Mouse (Mus musculus): ENCODE measurements around the gene Lrig1.

Lrig1 gene

DNA sequence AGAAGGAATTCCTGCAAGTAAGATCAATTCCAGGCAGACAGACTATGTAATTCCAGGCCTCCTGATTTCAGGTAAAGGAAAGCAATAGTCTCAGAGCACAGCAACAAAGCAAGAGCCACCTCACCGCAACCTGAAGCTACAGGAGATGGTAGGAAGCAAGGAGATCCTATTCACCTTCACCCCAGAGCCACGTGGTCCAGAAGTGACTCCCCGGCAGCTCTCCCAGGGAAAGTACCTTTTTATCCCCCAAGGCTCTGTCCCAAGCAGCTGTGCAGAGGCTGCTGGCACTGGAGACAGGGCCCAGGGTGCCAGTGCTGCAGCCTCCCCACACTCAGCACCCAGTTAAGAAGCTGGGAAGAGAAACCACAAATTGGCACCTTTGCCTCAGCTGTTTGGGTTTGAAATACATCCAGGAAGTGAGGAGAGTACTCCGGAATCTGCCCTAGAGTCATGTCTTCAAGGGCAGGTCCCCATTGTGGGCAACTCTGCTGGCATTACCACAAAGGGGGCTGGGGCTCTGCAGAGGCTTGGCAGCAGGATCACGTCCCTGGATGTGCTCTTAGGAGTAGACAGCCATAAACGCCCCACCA, 53.6 kb downstream of the Lrig1 start:
- no peak for DNase-seq

DNA sequence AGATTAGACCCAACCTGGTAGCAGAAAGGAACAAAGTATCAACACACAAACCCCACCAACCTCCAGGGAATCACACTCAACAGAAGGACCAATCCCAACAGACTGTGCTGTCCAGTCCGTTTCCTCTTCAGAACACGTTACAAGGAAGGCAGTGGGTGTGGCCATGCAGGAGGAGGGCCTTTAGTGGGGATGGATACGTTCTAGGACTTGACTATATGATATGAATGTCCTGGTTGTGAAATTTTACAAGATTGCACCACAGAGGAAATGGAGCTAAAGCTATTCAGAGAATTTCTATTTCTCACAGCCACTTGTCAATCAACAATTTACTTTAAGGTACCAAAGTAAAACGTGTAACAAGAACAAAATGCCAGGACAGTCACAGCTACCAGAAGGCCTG, 54.2 kb downstream of the Lrig1 start:
- DNase-seq, result no peak

DNA sequence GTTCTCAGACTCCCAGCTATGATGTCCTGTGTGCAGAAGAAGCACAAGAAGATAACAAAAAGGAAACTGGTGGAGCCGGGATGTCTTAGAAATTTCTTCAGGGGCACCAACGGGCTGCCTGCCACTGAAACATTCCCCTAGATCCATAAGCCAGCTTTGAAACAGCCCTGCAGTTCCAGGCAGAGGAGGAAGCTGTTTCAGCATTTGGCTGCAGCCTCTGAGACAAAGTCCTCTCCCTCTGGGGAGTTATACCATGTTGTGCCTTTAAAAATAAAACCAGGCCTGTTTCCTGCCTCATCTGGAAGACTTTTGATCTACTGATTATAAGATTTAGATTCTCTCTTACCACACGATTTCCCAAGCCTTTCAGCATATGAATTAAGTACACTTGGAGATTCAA, 55.3 kb downstream of the Lrig1 start:
- no peak for DNase-seq

DNA sequence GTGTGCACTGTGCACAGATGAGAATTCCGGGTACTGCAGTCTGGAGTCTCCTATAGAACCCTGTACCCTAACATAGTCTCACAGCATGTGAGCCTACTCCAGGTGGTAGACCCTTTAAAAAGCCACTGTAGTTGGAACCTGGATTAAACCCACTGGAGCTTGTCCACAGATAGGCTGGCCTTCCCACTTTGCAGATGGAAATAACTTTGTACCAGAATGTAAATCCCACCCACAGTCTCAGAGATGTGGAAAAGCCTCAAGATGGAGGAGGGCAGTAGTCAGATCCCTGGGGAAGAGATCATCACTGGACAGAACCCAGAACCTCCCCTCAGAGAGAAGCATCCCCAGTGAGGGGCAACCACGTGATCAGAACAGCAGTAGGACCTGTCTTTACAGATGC, 56.0 kb downstream of the Lrig1 start:
- no peak for DNase-seq

DNA sequence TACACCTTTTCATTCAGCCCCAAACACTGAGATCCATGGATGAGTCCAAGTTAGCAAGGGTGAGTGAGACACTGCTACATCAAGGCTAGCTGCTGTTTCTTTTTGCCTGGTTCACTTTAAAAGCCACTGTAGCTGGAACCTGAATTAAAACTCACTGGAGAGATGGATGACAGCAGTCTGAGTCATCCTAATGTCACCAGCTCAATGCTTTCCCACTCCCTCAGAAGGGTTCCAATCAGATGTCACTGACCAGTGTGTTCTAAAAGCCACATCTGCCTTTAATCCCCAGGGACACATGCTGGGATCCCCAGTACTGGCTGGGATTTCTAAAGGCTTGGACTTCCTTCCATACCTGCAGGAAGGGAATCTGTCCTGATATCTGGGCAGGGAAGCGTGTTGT, 57.9 kb downstream of the Lrig1 start:
- DNase-seq, result no peak

DNA sequence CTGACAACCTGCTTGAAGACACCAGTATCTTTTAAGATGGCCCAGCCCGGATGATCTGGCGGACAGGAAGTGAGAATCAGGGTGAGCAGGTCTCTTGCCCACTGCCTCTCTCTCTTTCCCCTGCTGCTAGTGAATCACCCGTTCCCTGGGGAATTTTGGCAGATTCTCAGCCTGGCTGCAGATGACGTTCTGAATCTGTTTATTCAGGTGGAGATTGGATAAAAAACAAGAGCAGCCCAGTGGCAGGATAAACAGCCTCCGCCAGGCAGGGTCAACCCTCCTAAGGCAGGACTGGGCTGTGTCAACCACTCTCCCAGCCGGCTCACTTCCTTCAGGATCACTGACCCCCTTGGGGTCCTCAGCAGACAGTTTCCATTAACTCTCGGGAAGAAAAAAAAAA, 59.7 kb downstream of the Lrig1 start:
- DNase-seq, result peak in 1 of 2 experiments; percentile 24

DNA sequence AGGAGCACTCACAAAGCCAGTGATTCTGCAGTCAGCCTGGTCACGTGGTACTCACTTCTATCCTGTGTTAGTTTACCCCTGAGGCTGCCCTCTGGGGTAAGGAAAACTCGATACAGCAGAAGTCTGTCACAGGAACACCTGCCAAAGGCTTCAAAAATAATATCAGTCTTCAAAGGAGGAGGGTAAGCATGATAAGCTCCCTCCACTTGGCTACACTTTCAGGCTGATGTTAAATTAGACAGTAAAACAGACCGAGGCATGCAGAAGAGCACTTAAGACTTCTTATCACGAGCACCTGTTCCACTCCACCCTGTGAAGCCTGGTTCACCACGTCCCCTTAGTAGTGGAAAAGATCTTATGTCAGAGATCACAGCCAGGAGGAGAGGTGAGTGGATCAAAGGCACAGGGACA, 62.9 kb downstream of the Lrig1 start:
- peak; percentile 36 to 63 for DNase-seq

DNA sequence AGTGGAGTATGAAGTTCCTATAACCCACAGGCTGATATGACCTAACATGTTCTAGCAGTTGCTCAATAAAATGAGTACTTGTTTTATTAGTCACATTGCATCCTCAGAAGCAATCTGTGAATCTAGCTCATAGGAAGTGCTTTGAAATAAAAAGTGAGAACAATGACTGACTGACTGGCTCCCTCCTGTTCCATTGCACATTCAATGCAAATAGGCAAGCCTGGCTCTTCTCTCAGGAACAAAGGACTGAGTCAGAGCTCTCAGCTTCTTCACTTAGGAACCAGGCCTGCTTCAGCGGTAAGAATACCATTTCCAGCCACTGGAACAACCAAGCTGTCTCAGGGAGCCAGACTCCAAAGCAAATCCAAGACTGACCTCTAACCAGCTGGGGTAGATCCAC, 64.6 kb downstream of the Lrig1 start:
- DNase-seq, result no peak

DNA sequence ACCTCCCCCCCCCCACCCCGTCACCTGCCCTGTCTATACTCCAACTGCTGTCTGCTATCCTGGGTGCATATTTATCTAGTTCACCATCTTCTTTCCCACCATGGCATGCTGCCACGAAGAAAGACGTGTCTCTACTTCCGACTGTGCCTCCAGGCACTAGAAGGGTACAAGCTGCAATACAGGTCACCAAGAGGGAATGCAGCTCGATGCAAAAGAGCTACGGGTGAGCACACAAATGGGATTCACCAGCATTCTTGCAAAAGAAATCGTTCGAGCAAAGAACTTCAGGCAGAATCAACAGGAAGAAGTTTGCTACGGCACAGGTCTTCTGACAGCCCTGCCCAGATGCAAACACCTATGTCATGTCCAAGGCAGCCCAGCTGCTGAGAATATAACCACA, 65.2 kb downstream of the Lrig1 start:
- DNase-seq, result no peak

DNA sequence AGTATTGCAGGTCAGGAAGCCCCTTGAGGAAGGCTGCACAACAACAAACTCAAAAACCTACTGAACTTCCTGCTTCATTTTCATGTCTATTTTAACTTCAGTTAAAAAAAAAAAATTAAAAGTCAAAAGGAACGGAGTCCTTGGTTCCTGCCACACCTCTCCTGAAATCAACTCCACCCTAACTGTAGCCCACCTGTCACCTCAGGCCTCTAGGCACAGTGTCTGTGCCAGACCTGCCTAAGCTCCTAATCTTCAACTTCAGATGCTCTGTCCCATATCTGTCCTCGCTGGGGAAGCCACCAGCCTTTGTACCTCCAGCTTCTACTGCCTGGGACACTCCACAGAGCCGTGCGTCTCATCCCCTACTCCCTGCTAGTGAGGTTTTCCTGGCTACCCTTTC, 65.7 kb downstream of the Lrig1 start:
- DNase-seq, result no peak

DNA sequence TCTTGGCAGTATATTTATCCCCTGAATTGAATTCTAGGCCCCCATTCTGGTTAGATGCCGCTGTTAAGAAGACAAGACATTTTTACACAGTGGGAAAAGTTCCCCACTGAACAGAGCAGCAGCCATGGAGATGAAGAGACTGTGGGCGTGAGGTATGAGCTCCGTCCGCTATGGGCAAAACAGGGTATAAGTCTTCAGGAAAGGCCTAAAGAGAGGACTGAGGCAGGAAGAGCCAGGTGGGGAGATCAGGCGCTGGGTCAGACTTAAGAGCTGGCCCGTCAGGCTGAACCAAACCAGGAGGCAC, 68.2 kb downstream of the Lrig1 start:
- DNase-seq, result no peak

DNA sequence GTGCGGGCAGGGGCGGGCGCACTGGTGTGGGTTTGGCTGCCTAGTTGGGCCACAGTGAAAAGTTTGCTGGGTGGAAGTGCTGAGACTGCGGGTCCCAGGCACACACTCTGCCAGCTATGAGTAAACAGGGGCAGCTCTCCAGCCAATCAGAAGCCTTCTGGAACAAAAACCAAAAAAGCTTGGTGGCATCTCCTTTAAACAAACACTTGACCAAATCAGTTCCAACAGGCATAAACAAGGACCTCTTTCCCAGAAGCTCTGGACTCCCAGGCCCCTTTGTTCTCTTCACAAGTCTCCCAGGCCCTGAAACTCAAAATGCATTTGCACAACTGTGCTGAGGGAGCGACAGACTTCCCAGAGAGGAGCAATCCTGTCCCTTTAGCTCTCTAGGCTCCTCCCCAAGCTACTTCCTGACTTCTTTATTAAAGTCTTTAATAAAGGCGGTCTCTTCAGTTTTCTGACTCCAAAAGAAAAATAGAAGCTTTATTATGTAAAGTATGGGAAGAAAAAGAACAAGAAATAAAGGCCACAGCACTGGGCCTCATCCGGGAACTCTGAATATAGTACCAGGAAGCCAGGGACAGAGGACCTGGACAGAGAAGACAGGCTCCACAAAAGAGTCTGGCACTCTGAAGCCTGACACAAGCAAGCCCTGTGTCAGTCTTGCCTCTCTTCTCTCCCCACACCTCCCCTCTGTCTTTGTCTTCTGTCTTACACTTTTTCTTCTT, 68.7 kb downstream of the Lrig1 start:
- peak; percentile 14 to 18 for DNase-seq

DNA sequence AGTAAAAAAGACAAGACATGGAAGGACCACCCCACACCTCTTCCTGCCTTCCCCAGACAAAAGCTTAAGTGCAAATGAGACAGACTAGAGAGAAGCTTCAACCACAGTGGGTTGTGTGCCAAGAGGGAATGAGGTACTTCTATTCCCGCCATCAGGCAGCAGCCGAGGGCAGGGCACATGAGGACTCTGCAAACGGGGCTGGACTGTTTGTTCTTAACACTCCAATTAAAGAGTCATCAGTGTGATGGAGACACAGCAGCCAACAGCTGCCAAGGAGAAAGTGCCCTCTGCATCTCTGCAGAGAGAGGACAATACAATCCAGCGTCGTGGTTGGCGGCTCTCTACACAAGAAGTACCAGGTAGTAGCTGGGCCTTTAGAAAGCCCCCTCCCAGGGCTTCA, 71.2 kb downstream of the Lrig1 start:
- DNase-seq, result peak; percentile 59 to 67

DNA sequence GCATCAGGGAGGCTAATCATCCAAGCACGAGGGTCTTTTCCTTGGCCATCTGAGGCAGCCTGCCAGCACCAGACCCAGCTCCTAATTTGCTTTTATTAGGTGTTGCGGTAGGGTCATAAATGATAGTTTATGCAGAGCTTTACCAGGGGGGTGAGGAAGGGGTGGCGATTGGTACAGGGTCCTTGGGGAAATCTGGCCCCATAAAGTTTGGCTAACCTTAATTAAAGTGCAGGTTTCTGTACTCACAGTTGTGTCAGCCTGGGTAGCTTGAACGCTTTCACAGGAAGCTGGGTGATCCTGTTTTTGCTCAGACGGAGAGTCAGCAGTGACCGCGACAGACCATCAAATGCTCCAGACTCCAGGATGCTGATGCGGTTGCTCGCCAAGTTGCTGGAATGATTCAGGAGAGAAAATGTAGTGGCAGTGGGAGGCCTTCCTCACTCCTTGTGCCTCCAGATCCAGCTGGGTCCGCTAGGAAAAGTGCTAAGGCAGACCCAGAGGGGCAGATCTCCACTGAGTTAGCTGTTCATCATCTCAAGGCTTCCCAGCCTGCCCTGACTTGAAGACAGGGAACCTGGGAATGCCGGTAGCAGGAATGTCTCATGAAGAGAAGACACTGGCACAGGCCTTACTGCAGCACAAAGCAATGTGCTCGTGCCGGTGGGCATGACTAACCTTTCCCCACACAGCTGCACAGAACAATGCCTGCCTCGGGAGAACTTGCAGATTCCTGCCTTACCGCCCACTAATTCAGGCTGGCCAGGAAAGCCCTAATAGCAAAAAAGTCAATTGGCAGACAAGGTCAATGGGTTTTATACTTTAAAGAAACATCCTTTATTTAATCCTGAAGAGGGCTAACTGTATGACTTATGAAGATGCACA, 72.0 kb downstream of the Lrig1 start:
- no peak for DNase-seq

DNA sequence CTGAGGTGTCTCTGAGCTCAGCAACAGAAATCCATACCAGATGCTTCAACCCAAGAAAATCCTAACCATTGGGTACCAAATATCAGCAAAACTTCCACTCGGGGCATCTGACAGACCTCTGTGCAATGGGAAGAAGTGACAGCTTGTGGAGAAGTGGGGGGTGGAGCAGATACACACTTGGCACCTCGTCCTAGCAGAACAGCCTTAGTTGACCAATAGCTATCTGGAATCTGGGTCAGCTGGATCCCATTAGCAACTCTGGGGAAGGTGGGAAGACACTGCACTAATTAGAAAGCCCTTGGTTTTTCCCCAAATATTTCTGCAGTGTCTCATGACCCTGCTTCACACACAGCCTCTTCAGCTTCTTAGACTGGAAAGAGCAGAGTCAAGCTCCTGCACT, 73.2 kb downstream of the Lrig1 start:
- no peak for DNase-seq

DNA sequence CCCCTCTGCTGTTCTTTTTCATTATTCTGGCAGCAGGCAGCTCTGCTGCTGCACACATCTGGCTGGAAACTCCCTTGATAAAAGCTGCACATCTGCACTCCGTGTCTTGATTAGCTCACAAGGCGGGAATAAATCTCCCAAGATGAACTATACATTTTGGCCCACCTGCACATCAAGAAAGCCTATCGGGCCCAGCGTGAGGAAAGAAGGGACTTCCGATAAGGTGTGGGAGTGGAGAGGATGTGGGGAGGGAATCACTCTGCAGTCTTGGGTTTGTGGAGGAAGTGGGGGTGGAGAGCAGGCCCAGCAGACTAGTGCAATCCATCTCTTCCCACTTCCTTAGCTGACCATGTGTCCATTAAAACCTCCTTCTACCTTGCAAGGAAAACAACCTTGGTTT, 74.1 kb downstream of the Lrig1 start:
- no peak for DNase-seq

DNA sequence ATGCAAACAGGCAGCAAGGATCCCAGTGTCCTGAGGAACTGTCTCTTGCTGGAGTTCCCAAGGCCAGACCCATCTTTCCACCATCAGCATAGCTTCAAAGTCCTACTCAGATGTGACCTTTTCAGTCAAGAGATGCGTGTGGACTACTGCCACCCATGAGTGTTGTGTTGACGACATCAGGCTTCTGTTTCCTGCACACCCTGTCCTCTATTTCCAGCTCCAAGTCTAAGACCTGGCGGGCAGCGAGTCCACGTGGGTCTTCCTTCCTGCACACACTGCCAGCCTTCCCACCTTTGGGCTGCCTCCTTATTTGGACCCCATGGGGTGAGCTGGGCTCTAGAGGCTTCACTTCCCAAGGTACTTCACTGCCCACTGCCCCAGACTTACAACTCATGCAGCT, 75.4 kb downstream of the Lrig1 start:
- DNase-seq, result no peak

DNA sequence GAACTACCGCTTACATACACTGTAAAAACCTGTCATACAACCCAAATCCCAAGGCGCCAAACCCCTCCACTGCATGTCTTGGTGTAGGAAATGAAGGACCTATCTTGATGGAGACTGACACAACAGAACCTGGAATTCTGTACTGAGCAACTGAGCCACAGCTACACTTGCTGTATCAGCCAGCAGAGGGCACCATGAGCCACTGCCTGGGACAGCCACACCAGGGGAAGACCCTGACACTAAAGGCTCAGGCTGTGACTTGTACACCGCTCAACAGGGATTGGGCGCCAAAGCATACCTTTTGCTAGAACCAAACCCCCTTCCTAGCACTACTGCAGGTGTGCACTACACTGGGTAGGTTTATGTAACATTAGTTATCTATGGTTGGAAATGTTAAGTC, 77.0 kb downstream of the Lrig1 start:
- peak; percentile 56 to 67 for DNase-seq

DNA sequence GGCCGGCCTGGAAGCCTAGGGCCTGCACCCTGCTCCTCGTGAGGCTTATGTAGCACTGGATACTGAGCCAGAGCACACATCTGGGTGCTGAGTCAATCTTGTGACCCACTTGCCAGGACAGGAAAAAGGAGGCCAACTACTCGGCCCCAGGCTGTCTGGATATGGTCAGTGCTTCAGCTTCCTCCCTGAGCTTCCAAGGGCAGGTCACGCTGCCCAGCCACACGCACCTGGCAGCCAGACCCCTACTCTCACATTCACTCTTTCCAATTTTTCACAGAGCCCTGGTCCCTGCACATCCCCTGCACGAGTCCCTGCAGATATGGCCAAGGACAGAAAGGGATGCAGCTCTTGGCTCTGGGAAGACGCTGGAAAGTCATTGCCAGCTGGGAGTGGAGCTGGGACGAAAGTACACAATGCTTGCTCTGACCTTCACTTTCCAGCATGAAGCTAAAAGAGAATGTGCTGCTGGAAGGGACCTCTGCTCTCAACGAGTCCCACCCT, 79.1 kb downstream of the Lrig1 start:
- no peak for DNase-seq

DNA sequence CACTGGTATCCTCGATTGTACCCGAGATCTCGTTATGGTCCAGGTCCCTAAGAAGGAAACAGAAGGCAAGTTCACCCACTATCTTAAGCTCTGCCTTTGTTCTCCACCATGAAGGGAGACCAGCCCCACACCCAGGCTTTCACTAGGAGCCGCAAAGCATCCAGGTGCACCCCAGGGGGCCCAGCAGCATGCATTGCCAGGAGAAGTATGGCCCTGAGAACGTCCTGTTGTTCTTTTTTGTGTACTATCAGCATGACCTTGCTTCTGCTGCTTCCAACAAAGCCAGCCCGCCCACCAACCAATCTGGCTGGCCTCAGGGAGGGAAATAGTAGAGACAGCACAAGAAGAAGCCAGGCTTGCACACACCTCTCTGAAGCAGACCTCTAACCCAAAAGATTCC, 79.7 kb downstream of the Lrig1 start:
- no peak for DNase-seq

DNA sequence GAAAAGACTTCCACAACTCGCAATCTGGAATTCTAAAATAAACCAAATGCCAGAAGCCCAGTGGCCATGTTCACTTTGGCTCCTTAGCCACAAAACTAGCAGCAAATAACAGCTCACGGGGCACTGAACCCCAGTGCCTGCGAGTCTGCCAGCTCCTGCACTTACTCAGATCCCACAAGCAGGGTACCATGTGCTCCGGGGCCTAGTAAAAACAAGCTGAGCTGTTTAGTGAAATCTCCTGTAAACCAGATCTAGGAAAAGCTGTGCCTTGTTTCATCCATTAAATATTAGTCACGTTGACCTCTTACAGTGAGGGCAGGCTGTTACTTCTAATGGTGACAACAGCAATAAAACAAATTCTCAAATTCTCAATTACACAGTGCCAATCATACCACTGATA, 81.3 kb downstream of the Lrig1 start:
- no peak for DNase-seq

DNA sequence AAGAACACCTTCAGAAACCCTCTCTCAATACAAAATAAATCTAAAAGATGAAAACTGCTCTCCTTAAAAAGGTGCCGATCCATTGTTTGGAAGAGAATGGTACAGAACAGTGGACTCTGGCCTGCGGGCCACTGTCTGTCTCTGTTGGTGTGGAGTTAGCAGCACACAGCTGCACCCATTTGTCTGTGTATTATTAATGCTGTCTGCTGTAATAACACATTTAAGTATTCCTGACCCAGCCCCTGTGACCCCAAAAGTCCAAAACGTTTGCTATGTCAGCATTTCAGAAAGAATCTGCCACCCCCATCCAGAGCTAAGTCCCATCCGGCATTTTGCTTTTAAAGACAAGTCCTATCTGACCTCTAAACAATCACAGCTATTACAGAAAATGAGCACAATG, 84.0 kb downstream of the Lrig1 start:
- DNase-seq, result no peak

DNA sequence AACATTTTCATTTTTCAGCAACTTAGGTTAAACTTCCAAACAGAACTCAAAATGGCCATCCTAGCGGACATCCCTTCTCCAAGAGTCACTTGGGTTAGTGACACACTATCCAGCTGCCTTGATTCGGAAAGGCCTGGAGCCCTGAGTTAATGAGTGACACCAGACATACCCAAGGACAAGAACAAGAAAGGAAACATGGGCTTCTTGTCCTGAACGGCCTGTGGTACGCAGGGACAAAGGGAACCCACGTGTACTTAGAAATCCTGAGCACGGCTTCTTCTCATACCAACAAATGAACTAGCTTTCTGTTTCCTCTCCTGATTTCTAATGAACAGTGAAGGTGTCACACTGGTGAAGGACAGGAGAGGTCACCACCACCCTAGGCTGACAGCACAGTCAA, 85.6 kb downstream of the Lrig1 start:
- DNase-seq, result no peak
